Mouse (Mus musculus) spleen, adult 2 months (tissue): ENCODE data around the gene Asic2. TPM values are rescaled to one million over a fixed set of nuclear protein-coding genes. Genes with fewer than 3 reads are reported as not detected.
"Not testable (repeated sequence)": the region's sequence is repeated elsewhere in the genome, so short reads cannot be mapped to it uniquely, and the experiment has no call there.

Experiments used
- DNase-seq, 2 experiments: peaks; one replicate each; pipeline versions ENCODE4 v3.0.0 to v3.0.0-alpha.2; 2012 to 2021; ENCODE audit warnings: low spot score in 2 of 2, low read depth in 1 of 2
- H3K27ac ChIP-seq: fragments of 200-500 bp; 2 replicates; pipeline ENCODE4 v1.5.1; 2012; ENCODE audit warnings: low read length, inconsistent platforms; ENCODE audit not compliant: insufficient read depth
- H3K27me3 ChIP-seq: fragments of 200-500 bp; 2 replicates; pipeline ENCODE4 v1.6.1; 2012; ENCODE audit warnings: mild to moderate bottlenecking, moderate library complexity, low read length, inconsistent platforms; ENCODE audit not compliant: control insufficient read depth, insufficient read depth
- H3K36me3 ChIP-seq: fragments of 200-500 bp; 2 replicates; pipeline ENCODE4 v1.6.1; 2012; ENCODE audit warnings: mild to moderate bottlenecking, low read length, inconsistent platforms; ENCODE audit not compliant: control insufficient read depth, insufficient read depth
- H3K4me1 ChIP-seq: fragments of 200-500 bp; 2 replicates; pipeline ENCODE4 v1.6.1; 2011; ENCODE audit warnings: inconsistent platforms; ENCODE audit not compliant: control insufficient read depth, insufficient read depth, insufficient read length
- H3K4me3 ChIP-seq: fragments of 200-500 bp; 2 replicates; pipeline ENCODE4 v1.5.1; 2011; ENCODE audit warnings: mild to moderate bottlenecking, inconsistent platforms; ENCODE audit not compliant: insufficient read depth, insufficient read length; ENCODE audit errors: extremely low read depth
- CTCF ChIP-seq: fragments of 200-500 bp; IDR thresholded peaks from 2 replicates; pipeline ENCODE4 v1.5.1; 2011; ENCODE audit warnings: mild to moderate bottlenecking, inconsistent platforms; ENCODE audit not compliant: insufficient read depth, insufficient read length, insufficient replicate concordance; ENCODE audit errors: extremely low read depth
- POLR2A ChIP-seq: fragments of 200-500 bp; IDR thresholded peaks from 2 replicates; pipeline ENCODE4 v1.6.1; 2011; ENCODE audit warnings: low read depth, low read length, inconsistent platforms
- WGBS: fragments of 180-500 bp; shearing (Covaris S2); methylation state at CpG from one replicate; pipeline ENCODE4 v1.1.7; 2018; 5-methylcytosine and 5-hydroxymethylcytosine counted together
- polyA plus RNA-seq: library from polyadenylated mRNA; depleted of rRNA; stranded (reverse); fragments of >200 nt; gene quantifications from 2 replicates; pipeline ENCODE4 v1.2.3, GENCODE M21; 2012

Gene Asic2
- polyA plus RNA-seq, 1 experiment = 0.46 TPM

- H3K27me3 ChIP-seq = no peaks in the 10 kb centered on the region
- no peak for DNase-seq
- TF ChIP-seq CTCF = no peak
- no peak for TF ChIP-seq POLR2A
- WGBS = 58% methylated on average over 5 of the region's 5 CpGs
- no peaks in the 10 kb centered on the region for H3K36me3 ChIP-seq
- no peaks in the 10 kb centered on the region for H3K4me1 ChIP-seq
- no peak overlapping the region for H3K4me3 ChIP-seq
- H3K27ac ChIP-seq = no peak overlapping the region
These were observed 690.9 kb downstream of the Asic2 start for GRCm38 (mm10) chr11:81277406-81277805.

GRCm38 (mm10) chr11:81272677-81273418, 695.4 kb downstream of the Asic2 start:
- Histone ChIP-seq H3K4me3 (no peak overlapping the region), H3K27ac (no peak overlapping the region), H3K4me1 (no peaks in the 10 kb centered on the region), H3K27me3 (no peaks in the 10 kb centered on the region), H3K36me3 (no peaks in the 10 kb centered on the region)
- TF ChIP-seq POLR2A (no peak), CTCF (no peak)
- WGBS = 89% methylated on average over 16 of the region's 16 CpGs
- no peak for DNase-seq

- H3K27me3 ChIP-seq = no peaks in the 10 kb centered on the region
- WGBS = 76% methylated on average over 1 of the region's 1 CpGs
- H3K4me1 ChIP-seq = no peaks in the 10 kb centered on the region
- TF ChIP-seq POLR2A (no peak), CTCF (no peak)
- DNase-seq = no peak
- H3K36me3 ChIP-seq = no peaks in the 10 kb centered on the region
- H3K27ac ChIP-seq = no peak overlapping the region
- H3K4me3 ChIP-seq = no peak overlapping the region
These were observed 696.8 kb downstream of the Asic2 start for GRCm38 (mm10) chr11:81271422-81271821.

GRCm38 (mm10) chr11:81270518-81270917, 697.7 kb downstream of the Asic2 start:
- DNase-seq = no peak
- Histone ChIP-seq H3K27me3 (no peaks in the 10 kb centered on the region), H3K4me3 (no peak overlapping the region), H3K27ac (no peak overlapping the region), H3K4me1 (no peaks in the 10 kb centered on the region), H3K36me3 (no peaks in the 10 kb centered on the region)
- no peak for TF ChIP-seq POLR2A
- TF ChIP-seq CTCF = no peak
- WGBS = 79% methylated on average over 7 of the region's 7 CpGs

- no peak for DNase-seq
- 58% methylated on average over 2 of the region's 2 CpGs for WGBS
- H3K27ac ChIP-seq = no peak overlapping the region
- H3K4me1 ChIP-seq = no peaks in the 10 kb centered on the region
- H3K36me3 ChIP-seq = no peaks in the 10 kb centered on the region
- no peak overlapping the region for H3K4me3 ChIP-seq
- TF ChIP-seq POLR2A = no peak
- no peak for TF ChIP-seq CTCF
- H3K27me3 ChIP-seq = no peaks in the 10 kb centered on the region
These were observed 704.5 kb downstream of the Asic2 start for GRCm38 (mm10) chr11:81263757-81264156.

- no peaks in the 10 kb centered on the region for H3K27me3 ChIP-seq
- DNase-seq = no peak
- no peak for TF ChIP-seq CTCF
- TF ChIP-seq POLR2A = no peak
- WGBS = 64% methylated on average over 1 of the region's 1 CpGs
- H3K36me3 ChIP-seq = no peaks in the 10 kb centered on the region
- H3K27ac ChIP-seq = no peak overlapping the region
- H3K4me3 ChIP-seq = no peak overlapping the region
- no peaks in the 10 kb centered on the region for H3K4me1 ChIP-seq
These were observed 705.1 kb downstream of the Asic2 start for GRCm38 (mm10) chr11:81263193-81263592.

GRCm38 (mm10) chr11:81261259-81261658, 707.0 kb downstream of the Asic2 start:
- no peaks in the 10 kb centered on the region for H3K36me3 ChIP-seq
- H3K4me1 ChIP-seq = no peaks in the 10 kb centered on the region
- DNase-seq = no peak
- H3K27me3 ChIP-seq = no peaks in the 10 kb centered on the region
- WGBS = 81% methylated on average over 3 of the region's 3 CpGs
- H3K27ac ChIP-seq = no peak overlapping the region
- no peak overlapping the region for H3K4me3 ChIP-seq
- TF ChIP-seq CTCF (no peak), POLR2A (no peak)

- H3K36me3 ChIP-seq, H3K4me1 ChIP-seq, H3K27me3 ChIP-seq, DNase-seq, H3K4me3 ChIP-seq, H3K27ac ChIP-seq: not testable (repeated sequence)
- WGBS = 92% methylated on average over 18 of the region's 18 CpGs
These were observed 727.1 kb downstream of the Asic2 start for GRCm38 (mm10) chr11:81241183-81241582.
